Mouse (Mus musculus) bone marrow macrophage, adult 2 months (primary cell): ENCODE results near the gene Acat2.

Source experiments
- CTCF ChIP-seq: IDR thresholded peaks from 2 replicates; pipeline ENCODE4 v1.5.1; 2012; ENCODE audit warnings: low read depth, mild to moderate bottlenecking, low read length, moderate library complexity
- POLR2A ChIP-seq: IDR thresholded peaks from 2 replicates; pipeline ENCODE4 v1.6.1; 2012; ENCODE audit warnings: mild to moderate bottlenecking, low read depth, low read length, borderline replicate concordance

DNA sequence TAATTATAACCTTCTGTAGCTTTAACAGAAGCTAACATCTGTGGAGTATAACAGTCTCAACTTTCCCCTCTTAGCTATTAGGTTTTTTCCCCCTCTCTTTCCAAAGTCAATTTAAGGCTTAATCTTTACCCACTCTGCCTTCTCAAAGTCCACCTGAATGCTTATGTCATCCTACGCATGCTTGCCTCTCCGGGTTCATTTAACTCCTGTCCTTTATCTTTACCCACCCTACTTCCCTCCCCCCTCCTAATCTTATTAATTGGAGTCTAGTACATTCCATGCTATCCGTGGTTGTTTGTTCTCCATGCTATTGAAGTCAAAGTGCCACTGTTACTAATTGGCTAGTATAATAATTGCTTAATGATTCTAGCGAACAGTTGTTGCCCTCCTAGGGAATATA is 24.8 kb downstream of the Acat2 start:
- TF ChIP-seq CTCF, result no peak
- no peak for TF ChIP-seq POLR2A
